Mouse (Mus musculus): ENCODE data around the gene Unc13d.

Unc13d gene

DNA sequence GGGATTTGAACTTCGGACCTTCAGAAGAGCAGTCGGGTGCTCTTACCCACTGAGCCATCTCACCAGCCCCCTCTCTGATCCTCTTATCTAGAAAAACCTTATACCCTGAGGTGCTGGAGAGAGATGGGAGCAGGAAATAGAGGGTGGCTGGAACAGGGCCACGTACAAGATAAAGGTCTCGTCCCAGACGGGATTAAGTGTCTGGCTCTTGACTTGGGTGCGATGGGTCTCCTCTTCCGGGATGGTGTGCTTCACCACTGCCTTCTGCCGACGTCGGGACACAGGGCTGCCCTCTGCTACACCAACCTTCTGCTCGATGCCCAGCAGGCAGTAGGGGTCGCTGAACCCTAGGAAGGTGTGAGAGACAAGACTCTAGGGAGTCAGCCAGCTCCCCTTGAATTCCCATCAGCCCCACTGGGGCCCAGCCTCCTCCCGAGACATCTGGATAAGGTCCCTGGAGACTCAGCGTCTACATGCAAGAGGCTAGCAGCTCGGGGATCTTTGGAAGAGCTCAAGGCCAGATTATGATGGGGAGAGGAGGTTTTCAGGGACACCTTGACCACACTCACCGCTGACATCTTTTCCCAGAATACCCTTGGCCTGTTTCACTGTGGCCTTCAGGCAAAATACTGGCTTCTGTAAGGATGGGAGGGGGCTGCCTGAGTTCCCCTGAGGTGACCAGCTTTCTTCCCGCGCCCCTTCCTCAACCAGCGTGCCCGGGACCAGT lies 2.1 kb downstream of the Unc13d start:
- no peak for DNase-seq

- DNase-seq, result no peak
Measured at GRCm38 (mm10) chr11:116074436-116074991, 3.2 kb downstream of the Unc13d start.

- no peak for DNase-seq
Measured at GRCm38 (mm10) chr11:116072608-116073007, 5.2 kb downstream of the Unc13d start.

DNA sequence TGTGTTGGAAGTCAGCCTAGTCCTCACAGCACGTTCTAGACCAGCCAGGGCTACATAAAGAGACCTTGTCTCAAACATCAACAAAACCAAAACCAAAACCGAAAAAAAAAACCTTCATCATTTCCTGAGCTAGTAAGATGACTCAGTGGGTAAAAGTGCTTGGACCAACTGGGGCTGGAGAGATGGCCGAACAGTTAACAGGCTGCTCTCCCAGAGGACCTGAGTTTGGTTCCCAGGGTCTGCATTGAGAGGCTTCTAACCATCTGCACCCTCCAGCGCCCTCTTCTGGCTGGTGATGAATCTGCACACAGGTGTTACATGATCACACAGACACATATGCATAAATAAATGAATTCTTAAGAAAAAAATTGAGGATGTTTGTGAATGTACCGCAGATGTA lies 6.3 kb downstream of the Unc13d start:
- no peak for DNase-seq

GRCm38 (mm10) chr11:116065345-116065744 lies 12.4 kb downstream of the Unc13d start:
- DNase-seq, result no peak

DNA sequence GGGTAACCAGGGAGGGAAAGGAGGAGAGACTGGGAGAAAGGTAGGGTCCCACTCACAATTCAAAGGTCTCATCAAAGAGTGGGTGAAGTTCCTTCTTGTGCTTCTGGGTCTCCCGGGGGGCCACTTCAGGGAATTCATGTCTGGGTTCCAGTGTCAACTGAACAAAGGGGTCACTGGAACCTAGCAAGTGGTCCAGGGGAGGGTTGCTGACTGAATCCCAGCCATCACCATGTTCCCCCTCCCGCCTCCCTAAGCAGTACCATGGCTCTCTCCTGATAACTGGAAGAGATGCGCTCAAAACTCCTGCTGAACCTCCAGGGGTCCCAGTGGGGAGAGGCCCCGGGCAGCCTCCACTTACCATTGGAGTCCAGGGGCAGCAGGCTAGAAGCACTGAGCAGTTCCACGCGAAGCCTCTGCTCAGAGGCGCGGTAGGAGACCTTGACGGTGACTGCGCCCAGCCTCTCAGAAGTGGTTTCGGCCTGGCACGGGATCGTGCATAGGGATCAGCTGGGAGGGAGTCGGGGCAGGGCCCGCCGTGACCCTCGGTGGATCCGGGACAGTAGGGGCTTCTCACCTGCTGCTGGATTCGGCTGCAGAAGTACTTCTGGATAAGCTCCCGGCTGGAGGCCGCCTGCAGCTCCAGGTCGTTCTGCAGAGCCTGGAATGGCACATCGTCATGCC lies 13.4 kb downstream of the Unc13d start:
- no peak for DNase-seq

DNA sequence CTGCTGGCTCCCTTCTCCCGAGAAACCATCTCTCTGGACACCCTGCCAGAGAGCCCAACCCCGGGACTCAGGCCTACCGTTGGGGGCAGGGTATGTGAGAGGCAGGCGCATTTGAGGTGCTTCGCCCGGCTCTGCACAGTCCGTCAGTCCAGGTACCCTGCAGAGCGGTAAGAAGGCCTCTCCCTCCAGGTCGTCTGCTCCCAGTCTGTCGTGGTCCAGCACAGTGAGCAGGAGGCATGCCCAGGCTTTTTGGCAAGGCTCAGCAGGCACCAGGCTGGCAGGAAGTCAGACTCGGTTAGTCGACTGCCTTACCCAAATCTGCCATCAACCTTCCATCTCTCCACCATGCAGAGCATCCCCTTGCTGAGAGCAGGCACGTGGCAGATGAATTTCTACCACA lies 14.2 kb downstream of the Unc13d start:
- DNase-seq, result no peak

DNA sequence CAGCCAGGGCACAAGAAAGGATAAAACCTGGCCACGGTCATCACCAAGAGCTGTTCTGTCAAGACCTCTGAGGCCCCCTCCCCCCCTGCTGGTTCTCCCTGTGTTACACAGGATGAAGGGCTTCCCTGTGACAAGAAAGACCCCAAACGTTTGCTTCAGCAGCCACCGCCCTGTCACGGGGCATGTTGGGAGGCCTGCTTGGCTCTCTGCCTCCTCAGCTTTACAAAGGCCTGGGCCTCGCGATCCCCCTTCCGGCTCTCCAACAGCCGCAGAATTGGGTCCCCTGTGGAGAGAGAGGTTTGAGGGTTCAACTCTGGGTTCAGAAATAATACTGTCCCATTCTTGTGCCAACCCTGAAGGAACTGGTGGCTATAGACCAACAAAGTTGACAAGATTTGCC lies 15.2 kb downstream of the Unc13d start:
- DNase-seq, result no peak

GRCm38 (mm10) chr11:116061641-116062415 lies 15.9 kb downstream of the Unc13d start:
- no peak for DNase-seq

- no peak for DNase-seq
Measured at GRCm38 (mm10) chr11:116060596-116060995, 17.2 kb downstream of the Unc13d start.

DNA sequence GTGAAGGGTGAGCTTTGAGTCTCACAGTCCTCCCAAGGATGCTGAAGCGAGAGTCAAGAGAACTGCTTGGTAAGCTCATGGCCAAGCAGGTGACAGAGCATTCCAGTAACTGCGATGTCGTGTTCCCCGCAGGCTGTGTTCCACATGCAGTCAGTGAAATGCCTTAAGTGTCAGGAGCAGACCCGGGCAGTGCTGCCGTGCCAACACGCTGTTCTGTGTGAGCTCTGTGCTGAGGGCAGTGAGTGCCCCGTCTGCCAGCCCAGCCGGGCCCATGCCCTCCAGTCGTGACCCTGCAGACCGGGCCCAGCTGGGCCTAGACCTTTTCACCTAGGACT lies 18.1 kb downstream of the Unc13d start:
- DNase-seq, result no peak

DNA sequence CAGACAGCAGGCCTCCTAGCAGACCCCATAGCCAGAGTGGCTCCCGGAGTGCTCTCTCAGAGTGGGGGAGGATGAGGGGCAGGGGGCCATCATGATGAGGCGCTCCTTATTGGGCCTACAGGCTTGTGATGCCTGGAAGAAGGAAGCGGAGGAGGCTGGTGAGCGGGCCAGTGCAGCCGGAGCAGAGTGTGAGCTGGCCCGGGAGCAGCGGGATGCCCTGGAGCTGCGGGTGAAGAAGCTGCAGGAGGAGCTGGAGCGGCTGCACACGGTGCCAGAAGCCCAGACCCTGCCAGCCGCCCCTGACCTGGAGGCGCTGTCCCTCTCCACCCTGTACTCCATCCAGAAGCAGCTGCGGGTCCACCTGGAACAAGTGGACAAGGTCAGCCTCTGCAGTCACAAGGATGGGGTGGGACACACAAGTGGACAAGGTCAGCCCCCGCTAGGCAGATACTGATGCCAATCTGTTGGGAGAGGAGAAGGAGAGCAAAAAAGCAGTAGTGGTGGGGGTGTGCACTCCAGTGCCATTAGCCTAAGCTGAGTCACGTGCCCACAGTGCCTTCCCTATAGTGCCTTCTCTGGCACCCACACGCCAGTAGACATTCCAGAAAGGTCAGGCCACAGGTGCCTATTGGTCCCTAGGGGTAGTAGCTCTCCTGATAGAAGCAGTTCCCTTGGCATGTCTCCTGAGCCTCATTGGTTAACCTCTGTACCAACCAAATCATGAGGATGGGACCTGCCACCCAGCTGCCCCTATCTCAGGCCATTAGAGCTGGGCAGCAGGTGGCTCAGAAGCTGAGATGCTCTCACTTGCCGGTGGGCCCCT lies 18.7 kb downstream of the Unc13d start:
- no peak for DNase-seq

DNA sequence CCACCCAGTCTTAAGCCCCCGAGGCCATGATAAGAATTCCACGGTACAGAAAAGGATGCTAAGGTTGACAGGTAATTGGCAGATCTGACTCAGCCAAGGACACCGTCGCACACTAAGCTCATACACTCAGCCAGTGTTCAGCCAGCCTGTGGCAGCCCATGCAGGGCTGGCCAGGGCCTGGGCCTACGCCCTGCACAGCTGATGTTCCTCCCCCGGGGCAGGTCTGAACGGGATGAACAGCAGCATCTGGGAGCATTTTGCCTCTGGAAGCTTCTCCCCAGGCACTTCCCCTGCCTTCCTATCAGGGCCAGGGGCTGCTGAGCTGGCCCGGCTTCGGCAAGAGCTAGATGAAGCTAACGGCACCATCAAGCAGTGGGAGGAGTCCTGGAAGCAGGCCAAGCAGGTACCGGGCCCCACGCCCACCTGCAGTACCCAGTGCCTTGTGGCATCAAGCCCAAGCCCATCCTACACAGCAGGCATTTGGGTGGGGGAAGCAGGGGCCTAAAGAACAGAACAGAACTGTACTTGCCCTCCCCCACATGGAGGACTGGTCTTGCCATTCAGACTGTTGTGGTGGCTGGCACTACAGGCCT lies 19.6 kb downstream of the Unc13d start:
- DNase-seq, result no peak

DNA sequence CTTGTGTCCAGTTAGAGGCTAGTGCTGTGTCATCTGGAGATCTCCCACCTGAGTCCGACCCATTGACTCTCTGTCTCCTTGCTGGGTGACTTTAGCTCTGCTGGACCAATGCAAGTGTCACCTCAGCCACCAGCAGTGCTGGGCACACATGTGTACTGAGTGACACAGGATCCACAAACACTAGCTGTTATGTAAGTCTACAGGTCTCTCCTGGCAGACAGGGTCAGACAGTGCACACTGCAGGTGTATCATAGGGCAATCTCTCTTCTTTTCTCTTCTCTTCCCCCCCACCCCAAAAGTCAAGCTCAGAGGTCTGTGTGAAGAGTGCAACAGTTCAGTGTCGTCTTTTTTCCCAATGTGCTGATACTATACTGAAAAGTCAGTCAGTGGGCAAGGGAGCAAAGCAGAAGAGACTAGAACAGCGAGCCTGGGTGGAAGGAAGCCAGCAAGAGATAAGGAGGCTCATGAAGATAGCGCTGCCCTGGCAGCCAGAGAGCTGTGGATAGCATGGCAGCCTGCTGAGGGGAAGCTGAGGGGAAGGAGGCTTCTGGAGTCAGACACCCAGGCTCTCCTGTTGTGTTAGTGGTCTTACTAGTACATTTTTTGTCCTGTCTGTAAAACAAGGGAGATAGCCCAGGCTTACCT lies 20.4 kb downstream of the Unc13d start:
- no peak for DNase-seq

DNA sequence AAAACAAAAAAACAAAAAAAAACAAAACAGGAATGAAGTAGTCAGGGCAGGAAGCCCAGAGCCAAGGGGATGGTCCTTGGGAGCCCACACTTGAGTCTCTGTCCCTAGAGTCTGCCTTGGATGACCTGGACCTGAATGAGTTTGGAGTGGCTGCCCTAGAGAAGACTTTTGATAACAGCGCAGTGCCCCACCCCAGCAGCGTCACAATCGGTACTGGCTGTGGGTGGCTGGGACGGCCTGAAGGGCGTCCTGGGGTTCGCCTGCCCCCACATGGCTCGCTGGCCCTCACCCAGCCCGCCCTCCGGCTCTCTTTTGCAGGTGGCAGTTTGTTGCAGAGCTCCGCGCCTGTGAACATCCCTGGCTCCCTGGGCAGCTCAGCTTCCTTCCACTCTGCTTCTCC lies 21.9 kb downstream of the Unc13d start:
- no peak for DNase-seq

DNA sequence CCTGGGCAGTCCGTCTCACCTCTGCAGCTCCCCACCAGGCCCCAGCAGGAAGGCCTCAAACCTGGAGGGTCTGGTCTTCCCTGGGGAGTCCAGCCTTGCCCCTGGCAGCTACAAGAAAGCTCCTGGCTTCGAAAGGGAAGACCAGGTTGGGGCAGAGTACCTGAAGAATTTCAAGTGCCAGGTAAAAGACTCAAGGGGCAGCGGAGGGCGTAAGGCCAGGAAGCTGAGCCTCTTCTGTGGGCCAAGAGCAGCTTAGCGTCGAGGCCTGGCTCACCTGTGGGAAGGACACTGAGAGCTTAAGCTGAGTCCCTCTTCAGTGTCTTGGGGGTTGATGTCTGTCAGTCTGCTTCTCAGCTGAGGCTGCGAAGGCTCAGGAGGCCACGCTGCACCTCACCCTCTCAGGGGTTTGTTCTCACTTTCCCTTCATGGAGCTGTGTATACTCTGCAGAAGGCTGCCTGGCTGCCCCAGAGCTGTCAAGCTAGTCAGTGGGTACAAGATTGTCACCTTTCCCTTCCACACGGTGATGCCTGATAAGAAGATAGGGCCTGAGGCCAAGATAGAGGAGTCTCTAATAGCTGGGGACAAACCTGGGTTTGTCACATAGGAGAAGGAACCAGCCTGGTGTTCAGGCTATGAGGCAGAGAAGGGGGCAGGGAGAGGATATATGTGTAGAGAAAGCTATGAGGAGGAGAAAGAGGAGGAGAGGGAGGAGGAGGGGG lies 24.1 kb downstream of the Unc13d start:
- DNase-seq, result no peak

- no peak for DNase-seq
Measured at GRCm38 (mm10) chr11:116050196-116050595, 27.6 kb downstream of the Unc13d start.

- no peak for DNase-seq
Measured at GRCm38 (mm10) chr11:116049610-116050009, 28.2 kb downstream of the Unc13d start.

- DNase-seq, result no peak
Measured at GRCm38 (mm10) chr11:116045173-116045572, 32.6 kb downstream of the Unc13d start.

DNA sequence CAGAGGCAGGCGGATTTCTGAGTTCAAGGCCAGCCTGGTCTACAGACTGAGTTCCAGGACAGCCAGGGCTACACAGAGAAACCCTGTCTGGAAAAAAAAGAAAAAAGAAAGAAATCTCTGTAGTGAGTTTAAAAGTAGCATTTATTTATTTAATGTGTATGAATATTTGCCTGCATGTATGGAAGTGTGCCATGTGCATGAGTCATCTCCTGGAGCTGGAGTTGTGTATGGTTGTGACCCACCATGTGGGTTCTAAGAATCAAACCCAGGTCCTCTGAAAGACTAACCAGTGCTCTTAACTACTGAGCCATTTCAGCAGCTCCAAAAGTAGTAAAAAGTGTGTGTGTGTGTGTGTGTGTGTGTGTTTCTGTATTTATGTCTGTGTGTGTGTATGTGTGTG lies 34.5 kb downstream of the Unc13d start:
- DNase-seq, result no peak

Data from kidney, adult 9 months (tissue).